Mouse (Mus musculus): ENCODE data around the gene Krtap16-1.

Krtap16-1 gene

GRCm38 (mm10) chr11:99948175-99948574, 38.2 kb downstream of the Krtap16-1 start, which contains the start of gene Krtap9-5:
Gene Krtap9-5, plus strand, starts transcription at chr11:99948475.
- DNase-seq (ENCODE audit: low spot score) = no peak

DNA sequence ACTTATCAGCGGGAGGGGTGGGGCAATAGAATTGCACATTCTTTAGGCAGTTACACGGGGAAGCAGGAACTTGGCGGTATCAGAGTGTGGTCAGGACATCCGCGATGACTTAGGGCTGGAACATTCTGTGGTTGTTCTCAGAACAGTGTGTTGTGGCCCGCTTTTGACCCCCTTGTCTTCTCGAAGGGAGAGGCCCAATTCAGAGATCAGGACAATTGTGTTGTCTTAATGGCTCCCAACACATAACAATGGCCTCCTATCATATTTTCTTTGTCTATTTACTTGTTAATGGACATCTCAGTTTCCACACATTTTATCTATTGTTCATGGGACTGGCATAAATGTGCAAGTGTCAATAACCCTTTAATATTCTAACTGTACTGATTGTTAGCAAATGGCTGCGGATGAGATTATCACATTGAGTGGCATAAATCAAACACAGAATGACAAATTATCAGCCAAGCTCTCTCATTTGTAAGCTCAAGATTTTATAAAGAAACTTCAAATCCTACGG, 48.6 kb downstream of the Krtap16-1 start:
- DNase-seq (ENCODE audit: low spot score) = no peak

DNA sequence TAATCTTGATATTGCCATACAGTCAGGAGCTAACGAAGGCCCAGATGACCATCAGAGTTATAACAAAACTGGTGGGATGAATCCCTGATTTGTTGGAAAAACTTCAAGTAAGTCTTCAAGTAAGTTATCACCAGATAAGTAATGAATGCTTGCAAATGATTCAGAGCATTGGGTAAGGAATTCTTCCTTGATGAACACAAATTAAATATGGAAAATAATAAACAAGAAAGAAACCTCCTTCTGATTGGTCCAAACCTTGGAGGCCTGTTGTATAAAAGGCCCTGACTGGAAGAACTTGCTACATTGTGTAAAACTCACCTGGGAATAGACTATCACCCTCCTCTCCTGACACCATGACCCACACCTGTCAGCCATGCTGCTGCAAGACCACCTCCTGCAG, 50.4 kb downstream of the Krtap16-1 start, which contains the start of gene Krtap31-2:
Krtap31-2 (plus strand) TSS at position 301 of the 400 bp plus-strand sequence.
- DNase-seq (ENCODE audit: low spot score) = no peak
